Mouse (Mus musculus): Measurements from ENCODE around the gene Ccser1.

GRCm38 (mm10) chr6:61154654-61155053 lies 25.5 kb upstream of the Ccser1 start:
- TF ChIP-seq ZNF384 (IDR thresholded peaks at IDR 0.05; ENCODE audit: low read depth, low read length) (no peak), MAFK (IDR thresholded peaks at IDR 0.05; ENCODE audit: insufficient read depth, low read depth, low read length) (no peak), ZC3H11A (IDR thresholded peaks at IDR 0.05; ENCODE audit: borderline replicate concordance, low read depth, low read length) (no peak), CHD2 (IDR thresholded peaks at IDR 0.05; ENCODE audit: low read depth, low read length) (no peak)

Data from ES-E14 (cell line).